Mouse (Mus musculus) CD4-positive, CD25-positive, alpha-beta regulatory T cell (primary cell): ENCODE data around the gene Cenpb. TPM values are rescaled to one million over a fixed set of nuclear protein-coding genes. Genes with fewer than 3 reads are reported as not detected.

Experiments used
- polyA plus RNA-seq: library from polyadenylated mRNA; unstranded; fragments of 100-300 nt; shearing (Covaris generic); gene quantifications from one replicate; pipeline ENCODE4 v1.2.1, GENCODE M21; 2017

Gene Cenpb
- 7.4 TPM for polyA plus RNA-seq

DNA sequence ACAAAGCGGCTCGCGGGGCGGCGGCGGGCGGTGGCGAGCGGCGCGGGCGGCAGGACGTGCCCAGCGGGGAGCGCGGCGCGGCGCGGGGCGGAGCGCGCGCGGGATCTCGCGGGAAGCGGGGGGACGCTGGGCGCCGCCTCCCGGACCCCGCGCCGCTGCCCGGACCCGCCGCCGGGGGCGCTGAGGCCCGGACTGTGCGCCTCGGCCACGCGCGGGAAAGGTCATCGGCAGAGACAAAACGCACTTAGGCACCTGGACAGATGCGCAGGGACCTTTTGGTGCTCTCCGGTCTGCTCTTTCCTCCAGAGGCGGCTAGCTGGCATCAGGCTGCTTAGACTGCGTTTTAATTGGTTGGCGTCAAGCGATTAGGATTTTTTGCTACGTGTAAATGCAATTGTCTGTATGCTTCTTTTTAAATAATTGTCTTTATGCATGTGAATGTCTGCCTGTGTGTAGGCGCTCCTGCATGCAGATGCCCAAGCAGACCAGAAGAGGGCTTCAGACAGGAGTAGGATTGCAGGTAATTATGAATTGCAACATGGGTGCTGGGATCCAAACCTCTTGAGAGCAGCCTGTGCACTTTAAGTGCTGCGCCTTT is at the start of gene Cenpb:
Cenpb (minus strand) TSS at position 78 of the 598 bp plus-strand sequence.

DNA sequence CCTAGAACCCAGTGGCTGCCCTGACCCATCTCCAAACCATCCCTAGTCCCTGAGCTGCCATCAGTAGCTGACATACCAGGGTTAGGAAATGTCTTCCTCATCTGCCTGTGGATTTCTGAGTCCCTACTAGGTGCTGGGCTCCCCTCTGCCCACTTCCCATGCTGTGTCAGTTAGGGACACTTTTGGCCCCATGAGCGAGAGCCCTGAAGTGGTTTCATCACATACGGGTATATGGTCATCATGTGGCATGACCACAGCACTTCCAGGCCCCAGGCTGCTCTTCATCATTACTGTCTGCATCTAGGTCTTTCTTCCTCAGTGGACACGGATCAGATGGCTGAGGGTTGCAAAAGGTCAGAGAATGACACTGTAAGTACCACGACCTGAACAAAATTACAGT is 26.9 kb upstream of the Cenpb start, which contains the start of gene Ap5s1:
Ap5s1 (plus strand) TSS at position 301 of the 400 bp plus-strand sequence.

GRCm38 (mm10) chr2:131186771-131187601 is 7.1 kb upstream of the Cenpb start, which contains the start of the genes Cdc25b and Spef1:
Gene Cdc25b, plus strand, starts transcription at chr2:131186949.
Gene Spef1, minus strand, starts transcription at chr2:131187282.

DNA sequence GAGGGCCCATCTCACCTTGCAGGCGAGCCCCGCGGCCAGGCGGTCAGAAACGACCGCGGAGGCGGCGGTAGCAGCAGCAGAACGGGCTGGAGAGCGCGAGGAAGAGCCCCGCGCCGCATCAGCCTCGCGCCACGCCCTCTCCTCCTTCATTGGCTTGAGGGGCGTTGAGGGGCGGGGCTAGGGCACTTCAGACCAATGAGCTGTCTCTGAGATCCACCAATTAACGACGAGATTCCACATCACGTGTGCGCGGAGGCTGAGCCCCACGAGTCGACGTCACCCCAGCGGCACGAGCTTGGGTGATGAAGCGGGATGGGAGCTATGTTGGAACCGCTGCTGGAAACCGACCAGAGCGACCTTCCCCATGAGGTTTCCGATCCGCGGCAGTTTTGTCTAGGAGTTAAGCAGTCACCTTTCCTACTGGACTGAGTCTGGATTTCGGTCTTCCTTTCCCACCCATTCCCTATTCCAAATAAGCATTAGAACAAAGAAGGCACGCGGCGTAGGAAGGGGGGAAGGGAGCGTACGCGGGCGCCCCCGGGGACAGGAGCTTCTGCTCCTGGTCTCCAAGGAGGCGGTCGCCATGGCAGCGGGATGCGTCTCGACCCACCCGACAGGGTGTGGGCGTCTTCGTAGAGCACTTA is 19.8 kb downstream of the Cenpb start, which contains the start of gene 1700037H04Rik:
1700037H04Rik (minus strand) TSS at position 144 of the 644 bp plus-strand sequence.

DNA sequence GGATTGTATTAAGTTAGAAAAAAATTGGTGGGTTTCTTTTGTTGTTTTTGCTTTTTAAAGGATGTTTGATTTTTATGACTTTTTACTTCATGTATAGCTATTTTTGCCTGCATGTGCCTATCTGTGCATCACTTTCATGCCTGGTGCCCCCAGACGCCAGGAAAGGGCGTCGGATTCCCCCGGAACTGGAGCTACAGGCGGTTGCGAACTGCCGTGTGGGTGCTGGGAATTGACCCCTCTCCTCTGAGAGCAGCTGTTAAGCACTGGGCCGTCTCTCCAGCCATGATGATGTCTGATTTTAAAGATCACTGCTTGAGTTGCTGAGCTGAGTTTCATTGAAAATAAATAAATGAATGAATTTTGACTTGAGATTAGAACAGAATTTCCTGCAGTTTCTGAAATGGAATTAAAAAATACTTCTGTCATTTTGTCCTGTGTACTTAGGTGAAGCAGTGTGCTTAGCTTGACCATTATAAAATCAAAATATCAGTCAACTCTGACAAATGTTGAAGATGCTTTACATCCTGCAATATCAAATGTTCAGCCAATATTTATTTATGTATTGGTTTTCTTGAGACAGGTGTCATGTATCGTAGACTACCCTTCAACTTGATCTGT is 46.8 kb downstream of the Cenpb start, which contains the start of gene Gm11037:
Gm11037 (plus strand) TSS at position 568 of the 618 bp plus-strand sequence.

GRCm38 (mm10) chr2:131127161-131127730 is 52.6 kb downstream of the Cenpb start, which contains the start of gene Hspa12b:
Gene Hspa12b, plus strand, starts transcription at chr2:131127280.

Other genes starting within 250 kb of the Cenpb start
- not detected for gene Gfra4, start 137.0 kb downstream of the Cenpb start, polyA plus RNA-seq
- gene Adam33, start 116.3 kb downstream of the Cenpb start, polyA plus RNA-seq: 0.23 TPM
- gene Siglec1, start 93.3 kb downstream of the Cenpb start, polyA plus RNA-seq: 0.13 TPM
- 0.35 TPM for gene Hspa12b, start 52.8 kb downstream of the Cenpb start, polyA plus RNA-seq
- gene Gm11037, start 46.6 kb downstream of the Cenpb start, polyA plus RNA-seq: not detected
- gene 1700037H04Rik, start 20.0 kb downstream of the Cenpb start, polyA plus RNA-seq: 42.8 TPM
- 78.9 TPM for gene Cdc25b, start 6.9 kb upstream of the Cenpb start, polyA plus RNA-seq
- gene Spef1, start 7.2 kb upstream of the Cenpb start, polyA plus RNA-seq: 0.26 TPM
- gene Ap5s1, start 27.0 kb upstream of the Cenpb start, polyA plus RNA-seq: 19.7 TPM
- 25.9 TPM for gene Mavs, start 54.0 kb upstream of the Cenpb start, polyA plus RNA-seq
- 104 TPM for gene Pank2, start 82.4 kb upstream of the Cenpb start, polyA plus RNA-seq
- 1.1 TPM for gene Rnf24, start 172.8 kb upstream of the Cenpb start, polyA plus RNA-seq